ENCODE assay signal across 11 mouse cellular contexts in genomic region chr9:41705461-41705903, GRCm38 (mm10).
DNase-seq lines count a peak whose midpoint lies in the region; ATAC-seq lines count a peak whose summit lies in the region.
"Had no signal": no experiment of that assay in that cellular context is flagged by ENCODE, and none has a peak within 500 bp of the region (broad histone marks: within the 10 kb centered on the region; RNA-seq: fewer than 3 reads in every experiment).

No protein-coding gene starts in this region.

- no peak overlapping the region for H3K9ac ChIP-seq in forebrain, embryonic 16.5 days (replicated peaks; ENCODE audit: low read depth, low read length)
- H3K9ac ChIP-seq: neural tube, embryonic 15.5 days had no signal

- ATAC-seq in forebrain, embryonic 16.5 days, result no peak

- 66% methylated on average over 8 of the region's 8 CpGs for WGBS in embryonic facial prominence, embryonic 10.5 days
- 27% methylated on average over 8 of the region's 8 CpGs for WGBS in forebrain, embryonic 16.5 days

- H3K9me3 ChIP-seq in embryonic facial prominence, embryonic 10.5 days, result no peaks in the 10 kb centered on the region
- H3K9me3 ChIP-seq in forebrain, embryonic 16.5 days (ENCODE audit: control insufficient read depth, low read length), result no peaks in the 10 kb centered on the region
- H3K9me3 ChIP-seq: midbrain, embryonic 10.5 days; neural tube, embryonic 15.5 days had no signal

- no peak overlapping the region for H3K4me3 ChIP-seq in embryonic facial prominence, embryonic 10.5 days
- H3K4me3 ChIP-seq in forebrain, embryonic 16.5 days (replicated peaks; ENCODE audit: low read length), result no peak overlapping the region
- H3K4me3 ChIP-seq: midbrain, embryonic 10.5 days; neural tube, embryonic 15.5 days had no signal

- peak overlapping the region; percentile 69 for H3K27ac ChIP-seq in embryonic facial prominence, embryonic 10.5 days (replicated peaks)
- H3K27ac ChIP-seq in forebrain, embryonic 16.5 days (ENCODE audit: low read length), result peak overlapping the region; percentile 29
- H3K27ac ChIP-seq: midbrain, embryonic 10.5 days; neural tube, embryonic 15.5 days had no signal

- H3K27me3 ChIP-seq in embryonic facial prominence, embryonic 10.5 days (replicated peaks; ENCODE audit: low read depth, poor library complexity, severe bottlenecking), result no peaks in the 10 kb centered on the region
- no peaks in the 10 kb centered on the region for H3K27me3 ChIP-seq in forebrain, embryonic 16.5 days (replicated peaks; ENCODE audit: control insufficient read depth, insufficient read depth, low read length)
- H3K27me3 ChIP-seq: neural tube, embryonic 15.5 days had no signal

- H3K4me2 ChIP-seq in forebrain, embryonic 16.5 days (ENCODE audit: low read length), result no peak overlapping the region
- H3K4me2 ChIP-seq: neural tube, embryonic 15.5 days had no signal

- no peaks in the 10 kb centered on the region for H3K36me3 ChIP-seq in embryonic facial prominence, embryonic 10.5 days (replicated peaks)
- no peaks in the 10 kb centered on the region for H3K36me3 ChIP-seq in forebrain, embryonic 16.5 days (ENCODE audit: control insufficient read depth, insufficient read depth)
- H3K36me3 ChIP-seq: midbrain, embryonic 10.5 days; neural tube, embryonic 15.5 days had no signal

- peak; percentile 7 to 10 for DNase-seq in kidney, postnatal 4 days
- DNase-seq in kidney, adult 8-10 months, result no peak
- DNase-seq in embryonic facial prominence, embryonic 10.5 days (ENCODE audit: low spot score), result no peak
- DNase-seq in lung, postnatal 36 days, result peak; percentile 23
- no peak for DNase-seq in thymus, postnatal 10 days (ENCODE audit: low spot score in 2 of 2)
- no peak for DNase-seq in heart, adult 8-10 months (ENCODE audit: low spot score)
- DNase-seq: kidney, postnatal 25 days; spleen, adult 18-20 months had no signal

- peaks cover 37% of the 10 kb centered on the region for H3K4me1 ChIP-seq in embryonic facial prominence, embryonic 10.5 days
- H3K4me1 ChIP-seq in forebrain, embryonic 16.5 days (replicated peaks; ENCODE audit: control insufficient read depth, insufficient read depth, low read length), result peaks cover 38% of the 10 kb centered on the region

Comparison
In these comparisons a context has a peak if more than half of its experiments do, and no peak if none do; other contexts are left out.
1. DNase-seq: peak in kidney, postnatal 4 days (2 of 2) and lung, postnatal 36 days (single experiment); none in kidney, adult 8-10 months (0 of 2), embryonic facial prominence, embryonic 10.5 days (single experiment), thymus, postnatal 10 days (0 of 2) and heart, adult 8-10 months (single experiment).